Mouse (Mus musculus) neutrophil, adult 5-6 weeks (primary cell): ENCODE results near the gene 4930469K13Rik. TPM values are rescaled to one million over a fixed set of nuclear protein-coding genes. Genes with fewer than 3 reads are reported as not detected.
"Not testable (repeated sequence)": the region's sequence is repeated elsewhere in the genome, so short reads cannot be mapped to it uniquely, and the experiment has no call there.

ENCODE experiments used
- ATAC-seq: fragments of 151-379, 151-347 bp; 2 replicates; pipeline ENCODE4 v1.8.0; 2017; ENCODE audit warnings: mild to moderate bottlenecking, moderate TSS enrichment; ENCODE audit not compliant: insufficient number of reproducible peaks, poor library complexity, low FRiP score, severe bottlenecking; ENCODE audit errors: extremely low read depth
- total RNA-seq: library from RNA; stranded (forward); fragments of 200-1000 nt; gene quantifications from 2 replicates; pipeline ENCODE4 v1.2.3, GENCODE M21; 2017

The 4930469K13Rik gene
- total RNA-seq: not detected in 2 replicates

DNA sequence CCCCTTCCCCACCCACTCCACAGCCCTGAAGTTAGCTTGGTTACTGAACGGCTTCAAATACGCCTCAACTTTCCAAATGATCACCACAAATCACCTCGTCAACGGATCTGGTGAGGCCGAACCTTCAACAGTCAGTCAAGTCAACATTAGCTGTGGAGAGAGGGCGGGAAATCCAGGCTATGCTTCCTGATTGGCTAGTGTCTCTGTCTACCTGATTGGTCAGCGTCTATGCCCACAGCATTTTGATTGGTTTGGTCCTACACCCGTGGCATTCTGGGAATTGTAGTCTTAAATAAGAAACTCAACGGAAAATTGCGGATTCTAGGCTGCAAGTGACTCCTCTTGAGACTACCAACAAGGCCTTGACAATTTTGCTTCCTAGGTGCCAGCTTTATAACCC, at the start of gene 4930469K13Rik:
TSS of gene 4930469K13Rik (minus strand) at position 133 of the 400 bp plus-strand sequence.
- no peak for ATAC-seq

DNA sequence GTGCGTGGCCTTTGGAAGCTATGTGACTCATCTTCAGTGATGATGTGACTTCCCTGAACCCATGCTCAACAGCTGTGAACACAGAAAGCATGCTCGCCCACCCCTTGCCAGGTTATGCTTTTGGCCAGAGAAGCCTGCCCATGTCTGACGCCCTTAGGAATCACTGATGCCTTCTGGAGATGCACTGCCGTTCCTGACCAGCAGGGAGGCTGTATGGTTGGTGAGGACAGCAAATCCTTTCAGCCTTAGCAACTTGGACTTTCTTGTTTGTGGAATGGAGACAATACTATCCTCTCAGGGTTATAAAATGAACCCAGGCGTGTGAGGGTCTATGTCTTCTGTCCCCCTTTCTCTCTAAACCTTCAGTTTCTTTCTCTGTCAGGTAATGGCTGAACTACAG, 48.6 kb upstream of the 4930469K13Rik start:
- ATAC-seq: no peak

DNA sequence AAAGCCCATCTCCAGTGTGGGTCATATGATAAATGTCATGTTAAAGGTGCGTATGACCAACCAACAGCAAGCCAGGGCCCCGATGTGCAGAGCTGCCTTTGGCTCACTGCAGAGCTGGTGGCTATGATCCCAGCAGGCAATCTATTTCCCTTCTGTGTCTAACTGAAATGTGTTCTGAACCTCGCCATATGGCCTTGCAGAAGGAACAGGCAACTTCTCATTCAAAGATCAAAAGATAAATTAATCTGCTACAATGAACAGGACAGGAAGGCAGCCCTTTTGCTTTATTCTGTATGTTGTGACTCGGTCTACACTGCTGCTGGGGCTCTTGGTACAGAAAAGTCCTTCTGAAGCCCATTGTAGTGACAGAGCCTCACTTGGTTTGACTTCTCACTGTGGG, 46.1 kb upstream of the 4930469K13Rik start:
- ATAC-seq: no peak

DNA sequence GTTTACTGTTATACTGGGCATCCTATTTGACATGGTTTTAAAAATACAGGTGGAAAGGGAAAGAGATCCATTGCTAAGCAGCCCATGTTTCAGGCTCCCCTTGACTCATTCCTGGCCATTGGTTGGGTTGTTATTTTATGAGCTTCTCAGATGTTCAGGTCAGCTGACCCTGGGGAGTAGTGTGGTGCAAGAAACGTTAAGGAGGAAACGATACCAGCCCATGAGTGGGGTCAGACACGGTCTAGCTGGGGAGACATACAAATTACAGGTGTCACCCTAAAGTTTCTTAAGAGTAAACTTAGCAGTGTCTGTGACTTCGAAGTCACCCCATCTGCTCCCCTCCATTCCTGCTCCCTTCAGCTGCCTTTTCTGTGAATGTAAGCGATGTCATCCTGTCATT, 45.6 kb upstream of the 4930469K13Rik start:
- no peak for ATAC-seq

GRCm38 (mm10) chr11:34139296-34139695, 40.9 kb upstream of the 4930469K13Rik start:
- no peak for ATAC-seq

DNA sequence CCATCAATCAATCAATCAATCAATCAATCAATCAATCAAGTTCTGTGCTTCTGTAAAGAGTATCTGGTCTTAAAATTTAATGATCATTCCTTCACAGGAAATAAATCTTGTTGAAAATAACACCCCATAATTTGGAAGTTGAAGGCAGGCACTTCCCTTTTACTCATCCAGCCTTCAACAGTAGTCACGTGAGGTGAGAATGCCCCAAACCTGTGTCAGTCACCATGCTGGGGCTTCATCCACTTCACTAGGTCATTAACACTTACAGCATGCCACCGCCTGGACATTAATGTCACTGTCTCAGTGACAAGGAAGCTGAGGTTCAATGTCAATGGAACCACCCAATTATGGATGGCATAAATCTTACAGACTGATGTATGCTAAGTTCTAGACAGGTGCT, 30.1 kb upstream of the 4930469K13Rik start:
- no peak for ATAC-seq

GRCm38 (mm10) chr11:34125727-34126126, 27.4 kb upstream of the 4930469K13Rik start:
- not testable (repeated sequence) for ATAC-seq

- ATAC-seq: no peak
These were observed 26.5 kb upstream of the 4930469K13Rik start for GRCm38 (mm10) chr11:34124852-34125251.

DNA sequence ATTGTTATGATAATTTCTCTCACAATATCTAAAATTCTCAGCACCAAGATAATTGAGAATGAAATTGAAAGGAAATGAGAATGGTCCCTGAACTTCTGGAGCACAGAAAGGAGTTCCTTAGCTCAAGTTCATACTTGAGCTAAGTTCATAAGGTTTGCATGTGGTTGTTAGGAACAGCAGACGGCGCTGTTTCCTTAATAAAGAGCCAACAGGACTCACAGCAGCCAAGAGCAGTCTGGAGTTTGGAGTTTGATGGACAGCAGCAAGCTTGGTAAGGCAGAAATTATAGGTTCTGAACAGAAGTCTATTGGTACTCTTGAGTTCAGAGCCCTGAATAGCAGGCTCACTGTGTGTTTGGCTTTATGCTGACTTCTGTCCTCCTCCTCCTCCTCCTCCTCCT, 24.8 kb upstream of the 4930469K13Rik start:
- ATAC-seq: no peak

DNA sequence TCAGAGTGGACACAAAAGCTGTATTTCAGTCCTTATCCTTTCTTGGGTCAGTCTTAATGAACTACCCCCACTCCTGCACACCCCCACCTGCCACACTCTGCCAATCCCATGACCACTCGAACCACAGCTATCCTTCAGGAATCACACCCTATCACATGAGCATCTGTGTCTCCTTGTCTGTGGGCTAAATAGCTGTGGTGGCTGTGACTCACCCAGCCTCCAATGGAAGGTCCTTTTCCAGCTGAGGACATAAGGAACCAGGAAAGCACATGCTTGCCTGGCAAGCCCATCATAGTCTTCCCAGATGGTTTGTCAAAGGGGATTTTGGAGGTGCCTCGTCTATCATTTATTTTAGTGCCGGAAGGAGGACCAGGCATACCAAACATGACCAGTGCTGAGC, 20.0 kb upstream of the 4930469K13Rik start:
- ATAC-seq: no peak

- ATAC-seq: no peak
These were observed 19.2 kb upstream of the 4930469K13Rik start for GRCm38 (mm10) chr11:34117581-34117980.

DNA sequence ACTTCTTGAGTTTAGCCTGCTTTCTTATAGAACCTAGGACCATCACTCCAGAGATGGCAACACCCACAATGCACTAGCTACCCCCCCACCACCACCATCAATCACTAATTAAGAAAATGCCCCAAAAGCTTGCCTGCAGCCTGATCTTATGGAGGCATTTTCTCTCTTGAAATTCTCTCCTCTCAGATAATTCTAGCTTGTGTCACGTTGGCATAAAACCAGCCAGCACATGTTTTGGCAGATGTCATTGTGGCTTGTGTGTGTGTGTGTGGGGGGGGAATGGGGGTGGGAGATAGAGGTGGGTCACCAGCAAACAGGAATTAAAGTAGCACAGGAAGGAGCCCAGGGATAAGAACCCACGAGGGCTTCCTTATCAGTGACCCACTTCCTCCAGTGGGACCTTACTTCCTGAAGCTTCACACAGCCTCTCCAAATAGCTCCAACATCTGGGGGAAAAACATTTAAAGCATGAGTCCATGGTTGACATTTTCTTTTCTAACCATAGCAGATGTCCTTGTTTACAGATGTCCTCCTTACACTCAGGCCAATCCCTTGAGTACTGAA, 18.3 kb upstream of the 4930469K13Rik start:
- no peak for ATAC-seq

GRCm38 (mm10) chr11:34113760-34114159, 15.4 kb upstream of the 4930469K13Rik start:
- ATAC-seq: no peak

DNA sequence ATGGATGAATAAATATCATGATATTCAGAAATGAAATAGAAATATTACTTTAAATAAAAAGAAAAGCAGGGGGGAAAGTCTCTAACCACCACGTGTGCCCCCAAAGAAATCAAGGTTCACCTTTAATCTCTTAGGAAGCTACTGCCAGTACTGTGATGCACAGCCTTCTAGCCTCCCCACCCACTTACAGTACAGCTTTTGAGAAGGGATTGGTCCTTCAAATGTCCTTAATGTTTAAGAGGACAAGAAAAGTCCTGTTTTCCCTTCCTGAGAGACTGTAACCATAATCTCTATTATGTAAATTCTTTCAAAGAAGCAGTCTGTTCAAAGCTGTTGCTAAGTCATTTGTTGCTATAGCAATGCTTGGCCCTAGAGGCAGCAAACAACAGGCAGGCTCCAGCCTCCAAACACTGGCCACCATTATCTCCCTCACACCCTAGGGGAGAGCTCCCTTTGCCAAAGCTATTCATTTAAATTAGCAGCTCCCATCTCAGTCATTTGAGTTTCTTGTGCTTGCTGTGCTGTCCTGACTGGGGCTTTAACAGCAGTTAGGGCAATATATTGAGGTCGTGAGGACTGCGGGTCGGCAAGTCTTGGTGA, 14.5 kb upstream of the 4930469K13Rik start:
- no peak for ATAC-seq

- ATAC-seq: no peak
These were observed 13.6 kb upstream of the 4930469K13Rik start for GRCm38 (mm10) chr11:34111940-34112339.

- no peak for ATAC-seq
These were observed 10.9 kb upstream of the 4930469K13Rik start for GRCm38 (mm10) chr11:34109260-34109659.

- no peak for ATAC-seq
These were observed 6.6 kb upstream of the 4930469K13Rik start for GRCm38 (mm10) chr11:34104919-34105318.

- no peak for ATAC-seq
These were observed 3.5 kb upstream of the 4930469K13Rik start for GRCm38 (mm10) chr11:34101827-34102226.

GRCm38 (mm10) chr11:34087064-34087463, 11.3 kb downstream of the 4930469K13Rik start:
- ATAC-seq: no peak

DNA sequence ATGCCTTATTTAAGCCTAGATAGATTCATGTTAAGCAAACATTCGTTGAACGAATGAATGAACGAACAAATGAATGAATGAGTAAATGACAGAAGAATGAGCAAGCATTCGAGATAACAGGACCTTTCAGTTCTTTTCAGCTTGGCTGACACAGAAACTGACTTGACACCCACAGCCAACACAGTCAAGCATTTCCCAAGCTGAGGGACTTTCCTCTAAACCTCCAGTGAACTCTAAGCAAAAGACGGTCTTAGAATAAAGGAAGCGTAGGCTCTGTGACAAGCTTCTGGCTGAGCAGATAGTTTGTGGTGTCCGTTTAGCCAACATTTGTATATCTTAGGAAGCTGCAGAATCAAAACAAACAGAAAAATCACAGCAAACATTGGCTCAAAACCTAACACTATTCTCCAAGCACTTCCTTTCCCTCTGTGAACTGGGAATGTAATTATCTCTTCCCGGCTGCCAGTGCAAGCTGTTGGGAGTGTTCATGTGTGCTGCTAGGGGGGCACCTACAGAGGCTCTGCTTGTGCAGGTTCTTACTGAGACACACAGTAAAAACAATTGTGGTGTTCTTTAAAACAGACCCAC, 12.1 kb downstream of the 4930469K13Rik start:
- ATAC-seq: no peak

GRCm38 (mm10) chr11:34084639-34085038, 13.7 kb downstream of the 4930469K13Rik start:
- no peak for ATAC-seq
